Mouse (Mus musculus) heart, postnatal 0 days (tissue): ENCODE data around the gene Hcn2.

Experiments
- CTCF ChIP-seq: IDR thresholded peaks from 2 replicates; pipeline ENCODE4 v1.5.1; 2016; ENCODE audit warnings: antibody characterized with exemption, control low read depth, low read depth
- EP300 ChIP-seq: IDR thresholded peaks from 2 replicates; pipeline ENCODE4 v1.6.1; 2016; ENCODE audit warnings: antibody characterized with exemption, low read depth

DNA sequence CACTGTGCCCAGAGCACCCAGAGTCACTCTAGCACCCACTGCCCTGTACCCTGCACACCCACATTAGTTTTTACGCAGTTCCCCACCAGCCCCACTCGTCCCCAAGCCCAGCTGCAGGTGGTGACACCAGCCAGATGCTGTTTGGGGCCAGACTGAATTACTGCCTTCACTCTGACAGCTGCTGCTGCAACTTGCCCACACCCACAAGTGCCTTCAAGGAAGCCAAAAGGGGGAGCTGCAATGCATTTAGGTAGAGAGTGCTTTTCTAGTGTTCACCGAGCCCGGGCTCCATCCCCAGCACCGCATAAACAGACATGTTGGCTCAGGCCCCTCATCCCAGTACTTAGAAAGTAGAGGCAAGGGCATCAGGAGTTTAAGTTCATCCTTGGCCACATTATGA, 65.5 kb downstream of the Hcn2 start:
- TF ChIP-seq EP300 (no peak), CTCF (no peak)
